Mouse (Mus musculus): ENCODE results near the gene Gm4969.

- TF ChIP-seq EP300 (IDR thresholded peaks at IDR 0.05; ENCODE audit: insufficient read depth, low read depth, low read length) (no peak), POLR2A (IDR thresholded peaks at IDR 0.05; ENCODE audit: insufficient read depth, low read depth, low read length) (peak; percentile 73), CTCF (IDR thresholded peaks at IDR 0.05) (no peak)
These were observed 30.8 kb upstream of the Gm4969 start, which contains the start of gene Qpctl for GRCm38 (mm10) chr7:19148875-19149541.
